Mouse (Mus musculus): Measurements from ENCODE around the gene Tmem52b. TPM values are rescaled to one million over a fixed set of nuclear protein-coding genes. Genes with fewer than 3 reads are reported as not detected.

Tmem52b gene
- polyA plus RNA-seq, 1 experiment from 2014 or later = not detected

DNA sequence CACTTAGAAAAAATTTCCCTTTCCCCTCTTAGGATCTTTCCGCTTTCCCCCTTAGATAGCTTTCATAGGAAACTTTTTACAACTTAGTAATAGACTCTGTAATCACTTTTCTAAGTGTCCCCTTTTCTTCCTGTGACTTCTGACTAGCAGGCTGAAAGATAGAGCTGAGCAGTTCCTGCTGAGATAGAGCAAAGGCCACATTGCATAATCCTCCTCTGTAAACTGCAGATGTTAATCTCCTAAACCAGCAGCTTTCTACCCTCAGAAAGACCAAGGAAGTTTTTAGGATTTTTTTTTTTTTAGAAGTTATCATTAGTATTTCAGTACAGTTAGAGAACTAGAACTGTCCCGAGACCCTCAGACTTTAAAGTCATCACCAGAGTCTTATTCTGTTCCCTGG, 8.9 kb upstream of the Tmem52b start:
- WGBS = 84% methylated on average over 2 of the region's 2 CpGs
- Histone ChIP-seq H3K9ac (ENCODE audit: low read length) (no peak overlapping the region), H3K4me3 (ENCODE audit: low read depth, low read length) (no peak overlapping the region), H3K4me2 (ENCODE audit: low read depth, severe bottlenecking) (no peak overlapping the region), H3K36me3 (ENCODE audit: control insufficient read depth, insufficient read depth, low read length) (no peaks in the 10 kb centered on the region), H3K27me3 (ENCODE audit: control insufficient read depth, insufficient read depth, low read length) (no peaks in the 10 kb centered on the region), H3K4me1 (ENCODE audit: control insufficient read depth, insufficient read depth, low read length) (no peaks in the 10 kb centered on the region), H3K27ac (replicated peaks; ENCODE audit: low read depth, low read length) (no peak overlapping the region), H3K9me3 (ENCODE audit: control insufficient read depth, low read length) (no peaks in the 10 kb centered on the region; the same call in 1 of the 2 replicates)
- ATAC-seq (ENCODE audit: insufficient number of reproducible peaks, low FRiP score, low TSS enrichment, low read depth) = no peak
- no peak for DNase-seq (ENCODE audit: low spot score)

- no peak within 1 kb of the TSS for H3K4me2 ChIP-seq (ENCODE audit: low read depth, severe bottlenecking)
- 88% methylated on average over 9 of the region's 9 CpGs for WGBS
These were observed 5.3 kb upstream of the Tmem52b start, which contains the start of gene Olr1 for GRCm38 (mm10) chr6:129507024-129507423. Gene Olr1, minus strand, starts transcription at chr6:129507165.

GRCm38 (mm10) chr6:129510120-129510911, 2.0 kb upstream of the Tmem52b start:
- Histone ChIP-seq H3K4me1 (ENCODE audit: control insufficient read depth, insufficient read depth, low read length) (no peaks in the 10 kb centered on the region), H3K27ac (replicated peaks; ENCODE audit: low read depth, low read length) (no peak overlapping the region), H3K4me3 (ENCODE audit: low read depth, low read length) (no peak overlapping the region), H3K36me3 (ENCODE audit: control insufficient read depth, insufficient read depth, low read length) (no peaks in the 10 kb centered on the region), H3K27me3 (ENCODE audit: control insufficient read depth, insufficient read depth, low read length) (no peaks in the 10 kb centered on the region), H3K9me3 (ENCODE audit: control insufficient read depth, low read length) (no peaks in the 10 kb centered on the region), H3K4me2 (ENCODE audit: low read depth, severe bottlenecking) (no peak overlapping the region), H3K9ac (ENCODE audit: low read length) (no peak overlapping the region)
- DNase-seq (ENCODE audit: low spot score) (no peak), ATAC-seq (ENCODE audit: insufficient number of reproducible peaks, low FRiP score, low TSS enrichment, low read depth) (no peak)
- WGBS = 70% methylated on average over 6 of the region's 6 CpGs

More at GRCm38 (mm10) chr6:129507024-129507423, 5.3 kb upstream of the Tmem52b start, which contains the start of gene Olr1:
- Histone ChIP-seq H3K27me3 (ENCODE audit: control insufficient read depth, insufficient read depth, low read length) (no peaks in the 10 kb centered on the region), H3K36me3 (ENCODE audit: control insufficient read depth, insufficient read depth, low read length) (no peaks in the 10 kb centered on the region), H3K4me1 (ENCODE audit: control insufficient read depth, insufficient read depth, low read length) (no peaks in the 10 kb centered on the region), H3K4me3 (ENCODE audit: low read depth, low read length) (no peak within 1 kb of the TSS), H3K9ac (ENCODE audit: low read length) (no peak within 1 kb of the TSS), H3K27ac (replicated peaks; ENCODE audit: low read depth, low read length) (no peak within 1 kb of the TSS), H3K9me3 (ENCODE audit: control insufficient read depth, low read length) (no peaks in the 10 kb centered on the region; the same call in 1 of the 2 replicates)
- ATAC-seq (ENCODE audit: insufficient number of reproducible peaks, low FRiP score, low TSS enrichment, low read depth) (no peak), DNase-seq (ENCODE audit: low spot score) (no peak)

- Histone ChIP-seq H3K27ac (replicated peaks; ENCODE audit: low read depth, low read length) (no peak overlapping the region), H3K36me3 (ENCODE audit: control insufficient read depth, insufficient read depth, low read length) (no peaks in the 10 kb centered on the region), H3K27me3 (ENCODE audit: control insufficient read depth, insufficient read depth, low read length) (no peaks in the 10 kb centered on the region), H3K9ac (ENCODE audit: low read length) (no peak overlapping the region), H3K9me3 (ENCODE audit: control insufficient read depth, low read length) (no peaks in the 10 kb centered on the region), H3K4me3 (ENCODE audit: low read depth, low read length) (no peak overlapping the region), H3K4me2 (ENCODE audit: low read depth, severe bottlenecking) (no peak overlapping the region), H3K4me1 (ENCODE audit: control insufficient read depth, insufficient read depth, low read length) (no peaks in the 10 kb centered on the region)
- 10% methylated on average over 8 of the region's 8 CpGs for WGBS
- peak; percentile 55; the same call in 1 of the 2 replicates for ATAC-seq (ENCODE audit: insufficient number of reproducible peaks, low FRiP score, low TSS enrichment, low read depth)
- peak; percentile 70 for DNase-seq (ENCODE audit: low spot score)
These were observed 513 bp downstream of the Tmem52b start for GRCm38 (mm10) chr6:129512868-129513267.

- H3K27me3 ChIP-seq (ENCODE audit: control insufficient read depth, insufficient read depth, low read length) = no peaks in the 10 kb centered on the region
- no peak overlapping the region for H3K9ac ChIP-seq (ENCODE audit: low read length)
- H3K4me2 ChIP-seq (ENCODE audit: low read depth, severe bottlenecking) = no peak overlapping the region
- no peaks in the 10 kb centered on the region for H3K9me3 ChIP-seq (ENCODE audit: control insufficient read depth, low read length)
- DNase-seq (ENCODE audit: low spot score) (no peak), ATAC-seq (ENCODE audit: insufficient number of reproducible peaks, low FRiP score, low TSS enrichment, low read depth) (no peak)
- H3K36me3 ChIP-seq (ENCODE audit: control insufficient read depth, insufficient read depth, low read length) = no peaks in the 10 kb centered on the region
- 80% methylated on average over 1 of the region's 1 CpGs for WGBS
- no peak overlapping the region for H3K4me3 ChIP-seq (ENCODE audit: low read depth, low read length)
- no peak overlapping the region for H3K27ac ChIP-seq (replicated peaks; ENCODE audit: low read depth, low read length)
- H3K4me1 ChIP-seq (ENCODE audit: control insufficient read depth, insufficient read depth, low read length) = no peaks in the 10 kb centered on the region
These were observed 1.1 kb downstream of the Tmem52b start for GRCm38 (mm10) chr6:129513409-129513808.

GRCm38 (mm10) chr6:129514376-129514775, 2.0 kb downstream of the Tmem52b start:
- no peak overlapping the region for H3K4me3 ChIP-seq (ENCODE audit: low read depth, low read length)
- no peaks in the 10 kb centered on the region for H3K4me1 ChIP-seq (ENCODE audit: control insufficient read depth, insufficient read depth, low read length)
- H3K9me3 ChIP-seq (ENCODE audit: control insufficient read depth, low read length) = no peaks in the 10 kb centered on the region
- H3K27me3 ChIP-seq (ENCODE audit: control insufficient read depth, insufficient read depth, low read length) = no peaks in the 10 kb centered on the region
- no peaks in the 10 kb centered on the region for H3K36me3 ChIP-seq (ENCODE audit: control insufficient read depth, insufficient read depth, low read length)
- no peak overlapping the region for H3K27ac ChIP-seq (replicated peaks; ENCODE audit: low read depth, low read length)
- WGBS = 70% methylated on average over 2 of the region's 2 CpGs
- DNase-seq (ENCODE audit: low spot score) = no peak
- H3K9ac ChIP-seq (ENCODE audit: low read length) = no peak overlapping the region
- no peak overlapping the region for H3K4me2 ChIP-seq (ENCODE audit: low read depth, severe bottlenecking)
- no peak for ATAC-seq (ENCODE audit: insufficient number of reproducible peaks, low FRiP score, low TSS enrichment, low read depth)

GRCm38 (mm10) chr6:129515068-129515467, 2.7 kb downstream of the Tmem52b start:
- Histone ChIP-seq H3K27me3 (ENCODE audit: control insufficient read depth, insufficient read depth, low read length) (no peaks in the 10 kb centered on the region), H3K9me3 (ENCODE audit: control insufficient read depth, low read length) (no peaks in the 10 kb centered on the region), H3K9ac (ENCODE audit: low read length) (no peak overlapping the region), H3K4me3 (ENCODE audit: low read depth, low read length) (no peak overlapping the region), H3K4me2 (ENCODE audit: low read depth, severe bottlenecking) (no peak overlapping the region), H3K27ac (replicated peaks; ENCODE audit: low read depth, low read length) (no peak overlapping the region), H3K4me1 (ENCODE audit: control insufficient read depth, insufficient read depth, low read length) (no peaks in the 10 kb centered on the region), H3K36me3 (ENCODE audit: control insufficient read depth, insufficient read depth, low read length) (no peaks in the 10 kb centered on the region)
- ATAC-seq (ENCODE audit: insufficient number of reproducible peaks, low FRiP score, low TSS enrichment, low read depth) (no peak), DNase-seq (ENCODE audit: low spot score) (no peak)
- 90% methylated on average over 3 of the region's 3 CpGs for WGBS

DNA sequence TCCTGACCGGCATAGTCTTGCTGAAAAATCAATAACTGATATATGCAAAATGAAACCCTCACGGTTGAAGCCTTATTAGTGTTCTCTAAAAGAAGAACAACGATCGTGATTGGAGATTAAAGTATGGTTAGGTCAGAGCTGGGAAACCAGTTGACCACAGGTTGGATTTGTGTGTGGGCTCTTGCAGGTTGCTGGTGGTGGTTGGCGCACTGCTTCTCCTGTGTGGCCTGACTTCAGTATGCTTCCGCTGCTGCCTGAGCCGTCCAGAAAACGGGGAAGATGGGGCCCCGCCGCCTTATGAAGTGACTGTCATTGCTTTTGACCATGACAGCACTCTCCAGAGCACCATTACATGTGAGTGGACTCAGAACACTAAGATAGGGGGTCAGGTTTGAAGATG, 4.0 kb downstream of the Tmem52b start:
- H3K27ac ChIP-seq (replicated peaks; ENCODE audit: low read depth, low read length) = no peak overlapping the region
- no peaks in the 10 kb centered on the region for H3K36me3 ChIP-seq (ENCODE audit: control insufficient read depth, insufficient read depth, low read length)
- 92% methylated on average over 10 of the region's 10 CpGs for WGBS
- H3K4me3 ChIP-seq (ENCODE audit: low read depth, low read length) = no peak overlapping the region
- no peak overlapping the region for H3K9ac ChIP-seq (ENCODE audit: low read length)
- no peaks in the 10 kb centered on the region for H3K4me1 ChIP-seq (ENCODE audit: control insufficient read depth, insufficient read depth, low read length)
- no peak overlapping the region for H3K4me2 ChIP-seq (ENCODE audit: low read depth, severe bottlenecking)
- DNase-seq (ENCODE audit: low spot score) (no peak), ATAC-seq (ENCODE audit: insufficient number of reproducible peaks, low FRiP score, low TSS enrichment, low read depth) (no peak)
- H3K9me3 ChIP-seq (ENCODE audit: control insufficient read depth, low read length) = no peaks in the 10 kb centered on the region
- H3K27me3 ChIP-seq (ENCODE audit: control insufficient read depth, insufficient read depth, low read length) = no peaks in the 10 kb centered on the region

Data from limb, embryonic 11.5 days (tissue).